ENCODE assay signal across 9 mouse cellular contexts in the genomic region with DNA sequence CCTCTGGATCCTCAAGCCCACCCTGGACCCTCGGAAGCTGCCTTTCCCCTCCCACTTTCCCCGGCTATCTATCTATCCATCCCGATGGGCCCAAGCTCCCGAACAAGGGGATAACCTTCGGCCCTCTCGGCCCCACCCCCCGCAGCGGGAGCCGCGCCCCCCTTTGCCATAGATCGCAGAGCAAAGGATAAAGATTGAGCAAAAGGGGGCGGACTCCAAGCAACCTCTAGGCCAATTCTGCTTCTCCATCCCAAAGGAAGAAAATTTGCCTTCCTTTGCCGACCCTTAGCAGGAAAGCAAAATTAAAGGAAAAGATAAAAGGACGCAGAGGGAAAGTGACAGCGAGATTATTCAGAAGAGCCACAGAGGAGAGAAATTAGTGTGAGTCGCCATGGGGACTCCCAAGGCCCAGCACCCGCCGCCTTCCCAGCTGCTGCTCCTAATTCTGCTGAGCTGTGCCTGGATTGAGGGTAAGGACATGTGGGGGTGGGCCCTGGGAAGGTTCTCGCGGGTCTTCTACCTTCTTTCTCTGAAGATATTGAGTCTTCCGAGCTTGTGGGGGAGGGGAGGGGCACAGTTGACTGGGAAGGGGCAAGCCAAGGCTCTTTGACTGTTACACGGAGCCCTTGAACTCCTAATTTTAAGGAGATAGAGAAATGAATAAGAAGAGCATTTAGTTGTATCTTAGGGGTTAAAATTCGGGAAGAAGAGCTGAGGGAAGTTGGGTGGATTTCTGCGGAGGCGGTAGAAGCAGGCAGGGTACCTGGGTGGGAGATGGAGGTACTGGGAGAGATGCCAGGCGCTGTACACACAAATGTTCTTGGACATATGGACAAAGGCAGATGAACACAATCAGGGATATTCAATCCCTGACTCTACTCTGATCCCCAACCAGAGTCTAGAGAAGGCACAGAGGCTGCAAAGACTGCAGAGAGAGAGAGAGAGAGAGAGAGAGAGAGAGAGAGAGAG. TPM values are rescaled to one million over a fixed set of nuclear protein-coding genes. Genes with fewer than 3 reads are reported as not detected.
DNase-seq lines count a peak whose midpoint lies in the region; ATAC-seq and TF ChIP-seq lines count a peak whose summit lies in the region.
"Had no signal": no experiment of that assay in that cellular context is flagged by ENCODE, and none has a peak within 500 bp of the region (broad histone marks: within the 10 kb centered on the region; RNA-seq: fewer than 3 reads in every experiment).

No protein-coding gene starts in this region.

- H3K4me2 ChIP-seq in heart, embryonic 11.5 days, result peak overlapping the region; percentile 99; the same call in 1 of the 2 replicates
- peak overlapping the region; percentile 98 for H3K4me2 ChIP-seq in midbrain, embryonic 14.5 days (ENCODE audit: low read length)

- no peak overlapping the region for H3K27ac ChIP-seq in heart, embryonic 11.5 days (ENCODE audit: low read depth, low read length)
- H3K27ac ChIP-seq in hindbrain, embryonic 10.5 days, result peak overlapping the region; percentile 83
- H3K27ac ChIP-seq in midbrain, embryonic 14.5 days (replicated peaks; ENCODE audit: low read depth, low read length), result peak overlapping the region; percentile 95

- H3K4me1 ChIP-seq in heart, embryonic 11.5 days (ENCODE audit: control insufficient read depth, insufficient read depth, low read length), result peaks cover 13% of the 10 kb centered on the region
- peaks cover 48% of the 10 kb centered on the region for H3K4me1 ChIP-seq in hindbrain, embryonic 10.5 days (replicated peaks)
- peaks cover 30% of the 10 kb centered on the region for H3K4me1 ChIP-seq in midbrain, embryonic 14.5 days (ENCODE audit: control insufficient read depth, insufficient read depth, low read length)

- no peak for ATAC-seq in heart, embryonic 11.5 days (replicated peaks; ENCODE audit: insufficient number of reproducible peaks, low FRiP score, low TSS enrichment)
- ATAC-seq in midbrain, embryonic 14.5 days (ENCODE audit: low FRiP score, low TSS enrichment), result 0 out of 2 replicates have a peak, but pooled peaks have one; percentile 12
- ATAC-seq in erythroid progenitor cell, adult 5-6 weeks (replicated peaks; ENCODE audit: low FRiP score, poor library complexity, severe bottlenecking), result no peak

- H3K36me3 ChIP-seq in heart, embryonic 11.5 days (ENCODE audit: control insufficient read depth, insufficient read depth, low read length), result no peaks in the 10 kb centered on the region
- H3K36me3 ChIP-seq in hindbrain, embryonic 10.5 days, result peaks cover 11% of the 10 kb centered on the region; the same call in 1 of the 2 replicates
- H3K36me3 ChIP-seq in midbrain, embryonic 14.5 days (ENCODE audit: control insufficient read depth, insufficient read depth, low read length), result peaks cover 25% of the 10 kb centered on the region

- H3K9ac ChIP-seq in heart, embryonic 11.5 days (ENCODE audit: low read depth, low read length), result no peak overlapping the region
- H3K9ac ChIP-seq in midbrain, embryonic 14.5 days (replicated peaks; ENCODE audit: low read length), result peak overlapping the region; percentile 81

- WGBS in heart, embryonic 11.5 days (ENCODE audit: insufficient replicate concordance), result 5% methylated on average over 26 of the region's 26 CpGs
- WGBS in hindbrain, embryonic 10.5 days, result 5% methylated on average over 26 of the region's 26 CpGs
- 5% methylated on average over 26 of the region's 26 CpGs for WGBS in midbrain, embryonic 14.5 days

- no peak for TF ChIP-seq POLR2A in brain, embryonic 14.5 days (IDR thresholded peaks at IDR 0.05; ENCODE audit: borderline replicate concordance, extremely low read depth, insufficient read depth, insufficient read length, poor library complexity, severe bottlenecking)

- peak overlapping the region; percentile 8; the same call in 1 of the 2 replicates for H3K4me3 ChIP-seq in heart, embryonic 11.5 days (ENCODE audit: low read depth, low read length)
- peak overlapping the region; percentile 56 for H3K4me3 ChIP-seq in hindbrain, embryonic 10.5 days
- H3K4me3 ChIP-seq in midbrain, embryonic 14.5 days (replicated peaks; ENCODE audit: low read depth, low read length), result peak overlapping the region; percentile 64

- no peaks in the 10 kb centered on the region for H3K9me3 ChIP-seq in heart, embryonic 11.5 days (replicated peaks; ENCODE audit: control insufficient read depth, low read length)
- H3K9me3 ChIP-seq in hindbrain, embryonic 10.5 days, result no peaks in the 10 kb centered on the region
- no peaks in the 10 kb centered on the region for H3K9me3 ChIP-seq in midbrain, embryonic 14.5 days (ENCODE audit: control insufficient read depth, low read length)

- TF ChIP-seq CTCF in brain, embryonic 14.5 days (IDR thresholded peaks at IDR 0.05; ENCODE audit: borderline replicate concordance, extremely low read depth, insufficient read depth, insufficient read length), result no peak

- DNase-seq in heart, postnatal 4 days, result no peak
- DNase-seq in brain, embryonic 14.5 days (ENCODE audit: low read depth), result peak; percentile 41
- no peak for DNase-seq in hindbrain, embryonic 10.5 days (ENCODE audit: low spot score)
- peak; percentile 41 for DNase-seq in midbrain, embryonic 14.5 days
- no peak for DNase-seq in ovary, postnatal 36 days (ENCODE audit: low spot score)
- no peak for DNase-seq in urinary bladder, postnatal 14 days (ENCODE audit: low spot score)
- DNase-seq: spleen, adult 18-20 months had no signal

- H3K27me3 ChIP-seq in heart, embryonic 11.5 days (ENCODE audit: control insufficient read depth, insufficient read depth, low read length), result peaks cover 49% of the 10 kb centered on the region
- H3K27me3 ChIP-seq in hindbrain, embryonic 10.5 days (ENCODE audit: insufficient read depth, poor library complexity, severe bottlenecking), result peaks cover 55% of the 10 kb centered on the region
- no peaks in the 10 kb centered on the region for H3K27me3 ChIP-seq in midbrain, embryonic 14.5 days (ENCODE audit: control insufficient read depth, insufficient read depth, low read length)

RNA-seq across cellular contexts. Expression of a gene that starts 0.6 kb away (rescaled TPM):
- 0.20 and 0.31 TPM in 2 replicates for polyA plus RNA-seq in heart, embryonic 11.5 days (2014; fragmentation: Nextera tagmentation; extraction: Ambion mirVana)
- 10 to 100 TPM; 18.6 to 21.2 TPM for total RNA-seq in heart, postnatal 4 days (2021)
- polyA plus RNA-seq in brain, embryonic 14.5 days (2012; rRNA removed), result 84.2 and 129 TPM in 2 replicates
- 2.3 and 7.6 TPM in 2 replicates for polyA plus RNA-seq in hindbrain, embryonic 10.5 days (2016; fragmentation: Nextera tagmentation; extraction: Ambion mirVana)
- 59.1 and 66.9 TPM in 2 replicates for polyA plus RNA-seq in midbrain, embryonic 14.5 days (2014; fragmentation: Nextera tagmentation; extraction: Ambion mirVana)
- total RNA-seq in erythroid progenitor cell, adult 5-6 weeks (2015; ENCODE audit: low replicate concordance), result not detected in 2 replicates
- 0.45 TPM in 1 of 2 replicates, not detected in the other for total RNA-seq in erythroid progenitor cell, adult 5-6 weeks (2017; ENCODE audit: low replicate concordance)

RNA-seq across cellular contexts. Expression of a gene that starts 1.5 kb away (rescaled TPM):
- 0.23 TPM in 1 of 2 replicates, not detected in the other for polyA plus RNA-seq in heart, embryonic 11.5 days (2014; fragmentation: Nextera tagmentation; extraction: Ambion mirVana)
- under 1 TPM in 1 of 2 experiments, not detected in 1; 0.36 TPM for total RNA-seq in heart, postnatal 4 days (2021)
- 21.0 and 21.2 TPM in 2 replicates for polyA plus RNA-seq in brain, embryonic 14.5 days (2012; rRNA removed)
- 0.41 and 1.2 TPM in 2 replicates for polyA plus RNA-seq in hindbrain, embryonic 10.5 days (2016; fragmentation: Nextera tagmentation; extraction: Ambion mirVana)
- polyA plus RNA-seq in midbrain, embryonic 14.5 days (2014; fragmentation: Nextera tagmentation; extraction: Ambion mirVana), result 6.5 and 7.0 TPM in 2 replicates
- total RNA-seq in erythroid progenitor cell, adult 5-6 weeks (2015; ENCODE audit: low replicate concordance), result not detected in 2 replicates
- not detected in 2 replicates for total RNA-seq in erythroid progenitor cell, adult 5-6 weeks (2017; ENCODE audit: low replicate concordance)

RNA-seq across cellular contexts. Expression of a gene that starts 22.3 kb away (rescaled TPM):
- polyA plus RNA-seq in heart, embryonic 11.5 days (2014; fragmentation: Nextera tagmentation; extraction: Ambion mirVana), result 11.5 and 12.6 TPM in 2 replicates
- 10 to 100 TPM; 10.4 to 10.7 TPM for total RNA-seq in heart, postnatal 4 days (2021)
- polyA plus RNA-seq in brain, embryonic 14.5 days (2012; rRNA removed), result 91.1 and 108 TPM in 2 replicates
- 23.9 and 35.5 TPM in 2 replicates for polyA plus RNA-seq in hindbrain, embryonic 10.5 days (2016; fragmentation: Nextera tagmentation; extraction: Ambion mirVana)
- polyA plus RNA-seq in midbrain, embryonic 14.5 days (2014; fragmentation: Nextera tagmentation; extraction: Ambion mirVana), result 98.6 and 106 TPM in 2 replicates
- total RNA-seq in erythroid progenitor cell, adult 5-6 weeks (2015; ENCODE audit: low replicate concordance), result 21.6 TPM in 1 of 2 replicates, not detected in the other
- 0.53 and 3.3 TPM in 2 replicates for total RNA-seq in erythroid progenitor cell, adult 5-6 weeks (2017; ENCODE audit: low replicate concordance)

RNA-seq across cellular contexts. Expression of a gene that starts 24.8 kb away (rescaled TPM):
- polyA plus RNA-seq in heart, embryonic 11.5 days (2014; fragmentation: Nextera tagmentation; extraction: Ambion mirVana), result 62.8 and 63.0 TPM in 2 replicates
- 10 to 100 TPM; 69.2 to 72.1 TPM for total RNA-seq in heart, postnatal 4 days (2021)
- polyA plus RNA-seq in brain, embryonic 14.5 days (2012; rRNA removed), result 153 and 166 TPM in 2 replicates
- 92.5 and 103 TPM in 2 replicates for polyA plus RNA-seq in hindbrain, embryonic 10.5 days (2016; fragmentation: Nextera tagmentation; extraction: Ambion mirVana)
- polyA plus RNA-seq in midbrain, embryonic 14.5 days (2014; fragmentation: Nextera tagmentation; extraction: Ambion mirVana), result 101 and 106 TPM in 2 replicates
- total RNA-seq in erythroid progenitor cell, adult 5-6 weeks (2015; ENCODE audit: low replicate concordance), result 29.8 and 30.3 TPM in 2 replicates
- 19.7 and 27.1 TPM in 2 replicates for total RNA-seq in erythroid progenitor cell, adult 5-6 weeks (2017; ENCODE audit: low replicate concordance)

RNA-seq across cellular contexts. Expression of a gene that starts 25.0 kb away (rescaled TPM):
- polyA plus RNA-seq in heart, embryonic 11.5 days (2014; fragmentation: Nextera tagmentation; extraction: Ambion mirVana), result 1.1 and 1.2 TPM in 2 replicates
- total RNA-seq in heart, postnatal 4 days (2021), result under 1 TPM; 0.24 to 0.29 TPM
- polyA plus RNA-seq in brain, embryonic 14.5 days (2012; rRNA removed), result 0.59 and 1.0 TPM in 2 replicates
- polyA plus RNA-seq in hindbrain, embryonic 10.5 days (2016; fragmentation: Nextera tagmentation; extraction: Ambion mirVana), result 0.63 and 1.0 TPM in 2 replicates
- 1.1 and 1.3 TPM in 2 replicates for polyA plus RNA-seq in midbrain, embryonic 14.5 days (2014; fragmentation: Nextera tagmentation; extraction: Ambion mirVana)
- 2.9 TPM in 1 of 2 replicates, not detected in the other for total RNA-seq in erythroid progenitor cell, adult 5-6 weeks (2015; ENCODE audit: low replicate concordance)
- total RNA-seq in erythroid progenitor cell, adult 5-6 weeks (2017; ENCODE audit: low replicate concordance), result not detected in 2 replicates

Comparison
In these comparisons a context has a peak if more than half of its experiments do, and no peak if none do; other contexts are left out.
1. H3K4me3 ChIP-seq: peak in every context shown above with its lines; median percentile 64 in midbrain, embryonic 14.5 days; 56 in hindbrain, embryonic 10.5 days; 8 in heart, embryonic 11.5 days.
2. DNase-seq: peak in brain, embryonic 14.5 days (single experiment) and midbrain, embryonic 14.5 days (single experiment); none in heart, postnatal 4 days (single experiment), hindbrain, embryonic 10.5 days (single experiment), ovary, postnatal 36 days (single experiment) and urinary bladder, postnatal 14 days (single experiment).